Mouse (Mus musculus) retina, embryonic 14.5 days (tissue): ENCODE results near the gene Pter.

Experiments used
- DNase-seq: peaks from one replicate; pipeline ENCODE4 v3.0.0-alpha.2; 2015; ENCODE audit warnings: low spot score

Pter gene

DNA sequence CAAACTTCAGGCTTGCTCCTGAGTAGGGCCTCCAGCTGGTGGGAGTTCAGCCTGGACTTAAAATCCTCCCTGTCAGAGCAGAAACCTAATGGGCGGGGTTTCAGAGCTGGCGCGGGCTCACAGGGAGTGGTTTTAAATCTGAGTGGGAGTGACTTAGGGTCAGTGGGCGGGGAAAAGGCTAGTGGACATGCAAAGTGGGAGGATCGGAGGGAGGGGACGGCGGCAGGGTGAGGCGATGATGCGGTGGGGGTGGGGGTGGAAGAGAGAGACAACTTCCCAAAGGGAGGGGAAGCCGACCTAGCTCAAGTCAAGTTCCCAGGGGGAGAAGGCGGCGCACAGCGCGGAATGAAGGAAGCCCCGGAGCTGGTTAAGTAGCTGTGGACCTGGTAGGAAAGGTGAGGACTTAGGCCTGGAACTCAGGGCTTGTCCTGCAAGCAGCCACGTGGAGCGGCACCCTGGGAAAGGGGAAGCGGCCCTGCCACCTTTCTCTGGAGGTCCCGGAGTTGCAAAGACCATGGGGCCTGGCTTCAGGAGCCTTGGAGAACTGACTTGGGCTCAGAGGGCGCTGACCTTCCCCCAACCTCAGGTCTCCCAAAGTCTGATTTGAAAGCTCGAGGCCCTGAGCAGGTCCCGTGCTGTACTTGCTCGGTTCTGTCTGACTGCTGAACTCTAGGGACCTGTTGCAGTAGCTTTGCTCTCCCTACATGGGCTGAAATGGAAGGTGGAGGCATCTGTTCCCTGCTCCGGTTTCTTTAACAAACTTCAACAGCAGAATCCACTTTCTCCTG is at the start of gene Pter:
Gene Pter, plus strand, starts transcription at position 238 of the 788 bp plus-strand sequence.
- DNase-seq: peak; percentile 91

DNA sequence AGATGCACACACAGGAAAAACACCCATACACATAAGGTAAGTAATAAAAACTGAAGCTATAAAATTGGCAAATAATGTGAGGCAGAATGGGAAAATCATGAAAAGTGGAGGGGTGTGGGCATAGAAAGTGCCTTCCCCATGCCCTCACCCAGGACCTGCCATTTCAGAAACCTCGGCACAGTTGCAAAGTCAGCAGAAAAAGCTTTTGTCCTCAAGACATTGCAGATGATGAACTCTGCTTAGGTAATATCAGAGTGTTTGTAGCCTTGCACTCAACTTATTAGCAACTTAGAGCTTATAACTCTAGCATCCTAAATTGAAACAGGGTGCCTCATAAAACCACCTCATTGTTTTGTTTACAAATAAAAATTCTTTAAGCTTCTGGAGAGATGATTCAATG is 49.6 kb upstream of the Pter start:
- DNase-seq: no peak

- no peak for DNase-seq
These were observed 44.3 kb upstream of the Pter start for GRCm38 (mm10) chr2:12879492-12879891.

DNA sequence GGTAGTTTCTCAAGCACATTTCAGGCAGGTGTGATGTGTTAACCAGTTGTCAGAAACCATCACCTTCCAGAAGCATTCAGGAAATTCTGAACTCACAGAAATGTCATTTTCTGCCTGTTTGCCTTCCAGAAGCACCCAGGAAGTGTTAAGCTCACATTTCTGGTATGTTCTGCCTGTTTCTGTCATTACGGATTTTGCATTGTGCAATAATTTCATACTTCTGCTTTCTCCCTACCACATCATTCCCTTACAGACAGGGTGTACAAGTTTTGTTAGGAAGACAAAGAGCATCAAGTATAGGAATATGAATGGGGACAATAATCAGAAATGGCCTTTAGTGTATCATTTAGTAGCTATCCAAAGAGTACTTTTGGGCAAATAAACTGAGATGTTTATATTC is 42.8 kb upstream of the Pter start:
- DNase-seq: no peak

DNA sequence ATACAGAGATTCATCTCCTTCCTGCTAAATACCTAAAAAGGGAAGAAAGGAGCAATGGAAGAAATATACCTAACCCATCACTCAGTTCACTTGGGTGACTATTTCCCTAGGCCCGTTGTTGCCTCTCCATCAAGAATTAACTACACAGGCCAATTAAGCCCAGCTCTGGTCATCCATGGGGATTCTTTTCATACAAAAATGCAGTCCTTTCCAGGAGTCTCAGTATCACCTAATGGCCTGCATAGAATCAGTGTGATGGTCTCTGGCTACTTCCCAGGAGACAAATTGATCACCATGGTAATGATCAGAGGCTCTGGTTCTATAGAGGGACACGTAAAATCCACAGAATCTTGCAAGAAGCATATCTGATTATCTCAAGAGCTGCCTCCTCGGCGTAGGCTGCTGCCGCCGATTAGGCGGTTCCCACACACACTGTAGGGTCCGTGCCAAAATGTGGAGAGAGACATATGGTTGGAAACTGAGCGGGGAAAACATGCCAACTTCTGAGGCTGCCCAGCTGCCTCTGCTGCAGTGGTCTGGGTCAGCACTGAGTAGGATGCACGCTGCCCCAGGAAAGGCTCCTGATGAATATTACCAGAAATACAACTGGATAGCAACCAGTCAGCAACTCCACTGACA is 40.4 kb upstream of the Pter start:
- DNase-seq: no peak

- no peak for DNase-seq
These were observed 36.8 kb upstream of the Pter start for GRCm38 (mm10) chr2:12887015-12887414.

- DNase-seq: no peak
These were observed 18.1 kb upstream of the Pter start for GRCm38 (mm10) chr2:12905786-12906185.

DNA sequence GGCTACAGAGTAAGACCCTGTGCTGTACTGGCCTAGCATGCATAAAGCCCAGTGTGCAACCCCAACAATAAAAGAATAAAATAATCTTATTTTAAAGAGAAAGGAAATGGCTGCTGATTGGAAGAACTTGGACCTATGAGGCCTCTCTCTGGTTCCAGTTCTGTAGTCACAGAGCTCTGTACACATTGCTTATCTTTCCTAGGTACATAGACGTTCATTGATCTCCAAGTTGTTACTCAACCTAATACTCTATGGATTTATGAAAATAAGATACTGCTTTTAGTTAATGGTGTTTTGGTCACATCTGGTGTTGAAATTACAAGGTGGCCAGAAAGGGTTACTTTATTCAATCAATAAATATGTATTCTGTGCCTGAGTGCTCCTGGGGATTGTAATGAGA is 1.8 kb downstream of the Pter start:
- DNase-seq: no peak

- no peak for DNase-seq
These were observed 6.5 kb downstream of the Pter start for GRCm38 (mm10) chr2:12930338-12930737.

- DNase-seq: no peak
These were observed 10.1 kb downstream of the Pter start for GRCm38 (mm10) chr2:12933905-12934304.

DNA sequence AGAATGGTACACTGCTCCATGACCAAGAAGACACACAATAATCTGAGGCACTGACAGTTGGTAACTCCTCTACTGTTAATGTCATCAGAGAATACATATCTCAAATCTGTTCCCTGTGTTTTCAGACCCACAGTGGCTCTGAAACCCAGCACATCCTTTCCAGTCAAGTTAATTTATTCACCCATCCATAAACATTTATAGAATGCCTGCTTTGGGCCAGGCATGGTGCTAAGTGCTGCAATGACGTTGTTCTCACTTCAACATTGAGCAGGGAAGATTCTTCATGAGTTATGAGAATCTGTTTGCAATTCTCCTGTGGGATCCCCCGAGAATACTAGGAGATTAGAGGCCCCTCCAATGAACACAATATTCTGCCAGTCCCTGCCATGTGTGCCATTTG is 11.4 kb downstream of the Pter start:
- no peak for DNase-seq

DNA sequence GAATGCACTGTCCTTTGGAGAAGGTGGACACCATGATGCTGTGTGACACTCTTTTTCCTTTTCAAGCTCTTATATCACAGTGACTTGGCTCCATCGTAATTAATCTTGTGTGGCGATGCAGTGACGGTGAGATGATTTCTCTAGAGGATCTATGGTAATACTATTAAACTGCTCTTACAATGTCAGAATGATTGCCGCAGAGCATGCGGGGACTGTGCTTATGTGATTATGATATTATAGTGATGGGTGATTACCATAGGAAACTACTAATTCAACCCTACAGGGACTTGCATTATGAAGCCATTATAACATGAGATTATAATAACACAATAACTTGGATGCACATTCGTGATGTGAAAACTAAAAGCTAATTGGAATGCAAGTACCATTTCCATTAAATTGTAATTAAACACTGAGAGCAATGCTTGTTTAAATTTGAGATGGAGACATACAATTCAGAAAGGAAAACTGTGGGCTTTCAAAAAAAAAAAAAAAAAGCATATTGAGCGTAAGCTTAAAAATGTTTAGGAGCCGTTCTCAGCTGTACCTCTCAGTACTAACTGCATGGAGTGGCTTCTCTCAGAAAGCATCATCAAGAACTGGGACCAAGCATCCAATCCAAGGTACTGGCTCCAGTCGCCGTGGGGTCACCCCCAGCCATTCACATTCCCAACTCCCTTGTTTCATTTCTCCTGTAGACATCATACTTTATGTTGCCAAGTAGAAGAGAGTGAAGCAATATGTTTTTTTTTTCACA is 13.8 kb downstream of the Pter start:
- DNase-seq: no peak

DNA sequence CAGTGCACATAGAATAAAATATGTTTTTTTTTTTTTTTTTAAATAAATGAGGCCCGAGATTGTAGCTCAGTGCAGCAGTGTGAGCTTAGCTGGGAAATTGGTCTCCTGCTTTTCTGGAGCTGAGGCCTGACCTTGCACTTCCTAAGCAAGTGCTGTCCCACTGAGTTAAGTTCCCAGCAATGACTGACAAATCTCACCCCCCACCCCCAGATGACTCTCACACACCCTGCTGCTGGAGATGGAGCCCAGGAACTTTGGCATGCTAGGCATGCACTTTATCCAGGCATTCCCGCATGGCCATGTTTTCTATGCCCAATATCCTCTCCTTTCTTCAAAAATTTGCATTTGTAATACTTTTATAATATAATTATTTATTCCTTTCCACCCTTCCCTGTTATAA is 14.8 kb downstream of the Pter start:
- no peak for DNase-seq

DNA sequence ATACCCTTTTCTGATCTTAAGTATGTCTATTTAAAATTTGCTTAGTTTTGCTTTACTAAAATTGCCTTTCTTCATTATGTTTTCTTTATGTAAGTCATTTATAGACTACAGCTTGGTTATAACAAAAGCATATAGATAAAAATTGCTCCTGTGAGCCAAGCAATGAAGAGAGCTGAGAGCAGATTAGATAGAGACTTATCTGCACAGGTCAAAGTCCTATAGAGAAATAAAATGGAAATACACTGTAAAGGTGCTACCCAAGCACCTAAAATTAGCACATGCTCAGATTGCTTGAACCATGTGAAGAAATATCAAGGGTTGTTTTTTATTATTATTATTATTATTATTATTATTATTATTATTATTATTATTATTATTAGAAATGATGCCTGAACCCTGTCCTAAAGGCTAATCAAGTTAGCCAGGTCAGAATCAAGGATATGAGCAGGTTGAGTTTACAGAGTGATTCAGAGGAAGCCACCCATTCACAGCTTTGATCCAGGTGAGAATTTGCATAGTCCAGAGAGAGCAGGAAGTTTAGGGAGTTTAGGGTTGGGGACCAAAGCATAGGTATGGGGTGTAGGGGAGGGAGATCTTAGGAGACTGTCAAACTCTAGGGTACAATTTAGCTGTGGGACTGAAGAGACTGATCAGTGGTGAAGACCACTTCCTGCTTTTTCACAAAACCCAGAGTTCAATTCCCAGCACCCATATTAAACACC is 33.0 kb downstream of the Pter start:
- no peak for DNase-seq

DNA sequence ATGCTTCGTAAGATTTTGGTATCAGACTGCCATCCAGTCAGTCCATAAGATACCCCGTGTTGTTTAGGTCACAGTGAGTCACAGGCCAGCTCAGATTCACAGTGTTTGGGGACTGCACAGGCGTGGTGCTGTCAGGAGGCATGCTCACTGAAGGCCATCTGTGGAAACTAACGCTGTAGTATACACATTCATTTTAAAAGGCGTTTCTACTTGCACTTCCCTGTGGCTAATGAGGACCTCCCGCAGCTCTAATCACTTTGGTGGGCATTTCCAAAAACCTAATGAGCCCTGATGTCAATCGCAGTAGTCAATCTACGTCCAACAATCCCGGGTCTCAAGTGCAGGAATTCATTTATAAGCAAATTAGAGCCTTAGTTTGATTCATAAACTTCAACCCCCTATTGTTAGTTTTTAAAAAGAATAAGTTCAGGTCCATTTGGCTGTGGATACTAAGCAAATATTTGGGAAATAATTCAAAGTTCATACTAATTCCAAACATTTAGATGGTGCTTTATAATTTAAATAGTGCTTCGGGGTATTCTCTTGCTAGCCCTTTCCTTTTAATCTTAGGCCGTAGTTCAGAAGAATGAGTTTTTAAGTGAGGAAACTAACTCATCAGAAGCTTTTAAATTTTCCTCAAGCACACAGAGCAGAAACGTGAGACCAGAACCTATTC is 46.3 kb downstream of the Pter start:
- peak; percentile 71 for DNase-seq

DNA sequence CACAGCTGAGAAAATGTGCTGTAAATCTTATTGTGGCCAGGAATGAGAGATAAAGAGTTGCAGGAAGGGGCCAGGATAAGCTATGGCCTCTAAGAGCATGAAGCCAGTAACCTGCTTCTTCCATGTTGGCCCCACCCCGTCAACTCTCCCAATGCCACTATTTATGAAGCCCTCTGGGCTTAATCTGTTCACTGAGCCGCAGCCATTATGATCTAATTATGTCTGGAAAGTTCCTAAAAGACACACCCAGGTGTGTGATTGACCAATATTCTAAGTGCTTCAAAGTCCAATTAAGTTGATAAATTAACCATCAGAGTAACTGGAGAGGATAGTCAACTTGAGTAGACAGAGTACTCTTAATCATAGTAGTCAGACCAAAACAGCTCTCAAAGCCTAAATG is 49.9 kb downstream of the Pter start:
- DNase-seq: no peak

- no peak for DNase-seq
These were observed 53.5 kb downstream of the Pter start for GRCm38 (mm10) chr2:12977367-12977766.

GRCm38 (mm10) chr2:12978771-12979170 is 54.9 kb downstream of the Pter start:
- DNase-seq: no peak

DNA sequence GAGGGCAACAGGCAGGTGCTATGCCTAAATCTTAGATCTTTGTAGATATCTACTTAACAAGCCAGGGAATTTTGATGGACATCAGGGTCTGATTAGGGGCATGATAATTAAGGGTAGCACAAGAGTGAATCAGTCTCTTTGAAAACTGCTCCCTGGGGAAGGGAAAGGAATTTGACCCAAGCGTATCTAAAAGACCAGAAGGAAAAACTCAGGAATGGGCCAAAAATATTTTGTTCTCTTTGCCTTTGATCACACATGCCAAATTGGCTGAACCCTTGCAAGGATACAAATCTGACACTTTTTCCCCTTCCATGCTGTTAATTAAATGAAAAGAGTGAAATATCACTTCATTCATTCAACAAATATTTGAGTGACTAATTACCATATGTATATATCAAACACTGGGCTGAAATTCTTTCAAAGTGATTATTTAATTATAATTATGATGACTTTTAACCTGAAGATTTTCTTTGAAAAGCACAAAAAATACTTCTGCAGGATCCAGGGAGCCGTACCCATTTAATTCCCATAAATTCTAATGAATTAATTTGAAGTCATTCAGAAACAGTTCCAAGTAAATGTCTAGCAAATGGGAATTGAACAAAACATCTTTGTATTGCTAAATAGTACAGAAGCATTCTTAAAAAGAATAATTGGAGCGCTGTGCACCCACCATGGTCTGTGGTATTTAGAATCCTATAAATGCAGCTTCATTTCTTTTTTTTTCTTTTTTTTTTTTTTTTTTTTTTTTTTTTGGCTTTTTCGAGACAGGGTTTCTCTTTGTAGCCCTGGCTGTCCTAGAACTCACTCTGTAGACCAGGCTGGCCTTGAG is 61.3 kb downstream of the Pter start:
- DNase-seq: no peak

- DNase-seq: peak; percentile 42
These were observed 76.2 kb downstream of the Pter start for GRCm38 (mm10) chr2:13000026-13000425.

GRCm38 (mm10) chr2:13008433-13008832 is 84.6 kb downstream of the Pter start:
- DNase-seq: no peak
